ENCODE assay signal across 8 mouse cellular contexts in the genomic region with DNA sequence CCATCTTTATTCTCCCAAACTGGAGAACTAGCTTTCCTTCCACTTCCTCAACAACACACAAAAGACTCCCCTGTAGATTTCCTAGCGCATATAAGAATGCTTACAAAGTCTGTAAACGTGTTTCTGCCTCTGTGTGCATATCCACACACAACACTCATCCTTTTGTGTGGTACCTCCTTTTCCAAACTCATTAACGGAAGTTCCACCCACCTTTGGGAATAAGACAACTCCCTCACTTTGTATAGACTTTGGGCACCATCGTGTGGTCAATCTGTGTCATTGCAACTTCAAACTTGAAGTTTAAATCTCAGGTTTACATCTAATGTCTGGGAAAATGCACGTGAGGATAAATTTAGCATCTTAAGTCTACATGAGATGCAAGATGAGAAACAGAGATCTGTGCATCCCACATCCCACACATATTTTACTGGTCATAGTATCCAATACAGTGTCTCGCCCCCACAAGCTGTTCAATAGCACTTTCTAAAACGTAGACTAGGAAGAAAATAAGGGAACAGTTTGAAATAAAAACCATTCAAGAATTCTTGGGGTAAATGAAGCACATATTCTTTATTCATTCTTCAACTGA.
DNase-seq lines count a peak whose midpoint lies in the region; ATAC-seq and TF ChIP-seq lines count a peak whose summit lies in the region.

No protein-coding gene starts in this region.

- 27% methylated on average over 7 of the region's 7 CpGs for WGBS in heart, embryonic 16.5 days
- WGBS in large intestine, adult 2 months, result 27% methylated on average over 7 of the region's 7 CpGs

- H3K4me3 ChIP-seq in ES-Bruce4 (ENCODE audit: low read depth, low read length), result no peak overlapping the region
- H3K4me3 ChIP-seq in heart, embryonic 16.5 days (ENCODE audit: low read length), result peak overlapping the region; percentile 9; the same call in 1 of the 2 replicates

- H3K4me2 ChIP-seq in heart, embryonic 16.5 days (ENCODE audit: low read depth, low read length), result peak overlapping the region; percentile 43

- H3K9me3 ChIP-seq in ES-Bruce4 (replicated peaks; ENCODE audit: control insufficient read depth, insufficient read depth, low read length, poor library complexity, severe bottlenecking), result 0 out of 2 replicates have a peak, but pooled peaks cover 2% of the 10 kb centered on the region
- H3K9me3 ChIP-seq in heart, embryonic 16.5 days (replicated peaks; ENCODE audit: control insufficient read depth, low read length), result no peaks in the 10 kb centered on the region

- no peak for TF ChIP-seq EP300 in ES-Bruce4 (IDR thresholded peaks at IDR 0.05; ENCODE audit: insufficient read depth, low read depth, low read length)

- no peak overlapping the region for H3K27ac ChIP-seq in ES-Bruce4 (ENCODE audit: insufficient read depth, low read length)
- H3K27ac ChIP-seq in heart, embryonic 16.5 days (ENCODE audit: low read length), result no peak overlapping the region

- no peak overlapping the region for H3K9ac ChIP-seq in ES-Bruce4 (ENCODE audit: low read depth, poor library complexity, severe bottlenecking)
- no peak overlapping the region for H3K9ac ChIP-seq in heart, embryonic 16.5 days (ENCODE audit: low read length)

- DNase-seq in adrenal gland, adult 2 months, result peak; percentile 29
- DNase-seq in adrenal gland, postnatal 4 days (ENCODE audit: low spot score in 2 of 2), result no peak
- DNase-seq in embryo, embryonic 10 days (ENCODE audit: low spot score), result peak; percentile 81
- DNase-seq in large intestine, adult 2 months (ENCODE audit: low read depth, low spot score), result peak; percentile 16
- peak; percentile 63 for DNase-seq in mesoderm, embryonic 11.5 days (ENCODE audit: low read depth, low spot score)

- H3K27me3 ChIP-seq in ES-Bruce4 (ENCODE audit: control insufficient read depth, insufficient read depth, low read length, poor library complexity, severe bottlenecking), result no peaks in the 10 kb centered on the region
- H3K27me3 ChIP-seq in heart, embryonic 16.5 days (ENCODE audit: control insufficient read depth, insufficient read depth, low read length), result no peaks in the 10 kb centered on the region

- ATAC-seq in heart, embryonic 16.5 days (replicated peaks; ENCODE audit: extremely low read depth, insufficient read depth, low FRiP score), result no peak
- no peak for ATAC-seq in erythroblast, adult 5-6 weeks (replicated peaks; ENCODE audit: low FRiP score, poor library complexity, severe bottlenecking)

- TF ChIP-seq POLR2A in ES-Bruce4 (IDR thresholded peaks at IDR 0.05; ENCODE audit: insufficient read depth, low read length), result no peak

- TF ChIP-seq CTCF in ES-Bruce4 (IDR thresholded peaks at IDR 0.05; ENCODE audit: low read depth, low read length), result peak; percentile 4

- H3K4me1 ChIP-seq in ES-Bruce4 (ENCODE audit: control insufficient read depth, insufficient read depth, low read length), result no peaks in the 10 kb centered on the region
- no peaks in the 10 kb centered on the region for H3K4me1 ChIP-seq in heart, embryonic 16.5 days (ENCODE audit: control insufficient read depth, insufficient read depth, low read length)

- no peaks in the 10 kb centered on the region for H3K36me3 ChIP-seq in ES-Bruce4 (ENCODE audit: control insufficient read depth, insufficient read depth, low read length, poor library complexity, severe bottlenecking)
- no peaks in the 10 kb centered on the region for H3K36me3 ChIP-seq in heart, embryonic 16.5 days (ENCODE audit: control insufficient read depth, insufficient read depth)

Comparison
In these comparisons a context has a peak if more than half of its experiments do, and no peak if none do; other contexts are left out.
1. DNase-seq: peak in adrenal gland, adult 2 months (single experiment), embryo, embryonic 10 days (single experiment), large intestine, adult 2 months (single experiment) and mesoderm, embryonic 11.5 days (single experiment); none in adrenal gland, postnatal 4 days (0 of 2).